ENCODE assay signal across 13 mouse cellular contexts in the genomic region with DNA sequence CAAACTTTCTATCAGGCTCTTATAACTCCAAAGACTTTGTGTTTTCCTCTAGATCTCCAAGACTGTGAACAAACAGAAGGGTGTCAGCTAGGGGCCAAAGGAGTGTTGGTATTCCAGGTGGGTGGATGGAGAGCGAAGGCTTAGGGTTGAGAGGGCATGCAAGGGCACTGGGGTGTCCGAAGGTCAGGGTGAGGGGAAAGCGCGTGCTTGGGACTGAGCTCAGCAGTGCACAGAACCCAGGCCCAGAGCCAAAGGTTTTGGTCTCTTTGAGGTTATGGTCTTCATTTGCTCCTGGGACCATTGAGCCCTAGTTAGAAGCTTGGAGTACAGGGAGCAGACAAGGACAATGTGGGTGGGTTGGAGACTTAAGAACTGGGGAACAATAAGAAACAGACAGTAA.
"Had no signal": no experiment of that assay in that cellular context is flagged by ENCODE, and none has a peak within 500 bp of the region (broad histone marks: within the 10 kb centered on the region; RNA-seq: fewer than 3 reads in every experiment).

No protein-coding gene starts in this region.

- H3K4me3 ChIP-seq: intestine, embryonic 15.5 days; limb, embryonic 12.5 days; limb, embryonic 15.5 days; liver, embryonic 13.5 days had no signal

- H3K9me3 ChIP-seq: intestine, embryonic 15.5 days; limb, embryonic 12.5 days; limb, embryonic 15.5 days; liver, embryonic 13.5 days had no signal

- H3K36me3 ChIP-seq: intestine, embryonic 15.5 days; limb, embryonic 12.5 days; limb, embryonic 15.5 days; liver, embryonic 13.5 days had no signal

- H3K4me2 ChIP-seq: intestine, embryonic 15.5 days; limb, embryonic 12.5 days; limb, embryonic 15.5 days; liver, embryonic 13.5 days; midbrain, embryonic 11.5 days had no signal

- ATAC-seq: intestine, embryonic 15.5 days had no signal

- H3K27me3 ChIP-seq: intestine, embryonic 15.5 days had no signal

- DNase-seq: left cerebral cortex, postnatal 4 days; liver, embryonic 13.5 days; lung, adult 2 months; lung, postnatal 14 days; lung, postnatal 4 days; midbrain, embryonic 14.5 days; thymus, adult 18-20 months; thymus, postnatal 36 days had no signal

- H3K27ac ChIP-seq: intestine, embryonic 15.5 days; kidney, postnatal 0 days; limb, embryonic 12.5 days; limb, embryonic 15.5 days; liver, embryonic 13.5 days had no signal

- H3K9ac ChIP-seq: intestine, embryonic 15.5 days; limb, embryonic 12.5 days; limb, embryonic 15.5 days; liver, embryonic 13.5 days had no signal
